Mouse (Mus musculus) inflammation-experienced regulatory T-cells (primary cell): ENCODE measurements around the gene Atp5l. TPM values are rescaled to one million over a fixed set of nuclear protein-coding genes. Genes with fewer than 3 reads are reported as not detected.

ENCODE experiments used
- polyA plus RNA-seq, 2 experiments: library from polyadenylated mRNA; unstranded; fragments of 100-300 nt; shearing (Covaris generic); gene quantifications; one replicate each; pipeline ENCODE4 v1.2.1; 2017

Atp5l gene
- polyA plus RNA-seq: 100 to 1,000 TPM; 295 to 303 TPM

DNA sequence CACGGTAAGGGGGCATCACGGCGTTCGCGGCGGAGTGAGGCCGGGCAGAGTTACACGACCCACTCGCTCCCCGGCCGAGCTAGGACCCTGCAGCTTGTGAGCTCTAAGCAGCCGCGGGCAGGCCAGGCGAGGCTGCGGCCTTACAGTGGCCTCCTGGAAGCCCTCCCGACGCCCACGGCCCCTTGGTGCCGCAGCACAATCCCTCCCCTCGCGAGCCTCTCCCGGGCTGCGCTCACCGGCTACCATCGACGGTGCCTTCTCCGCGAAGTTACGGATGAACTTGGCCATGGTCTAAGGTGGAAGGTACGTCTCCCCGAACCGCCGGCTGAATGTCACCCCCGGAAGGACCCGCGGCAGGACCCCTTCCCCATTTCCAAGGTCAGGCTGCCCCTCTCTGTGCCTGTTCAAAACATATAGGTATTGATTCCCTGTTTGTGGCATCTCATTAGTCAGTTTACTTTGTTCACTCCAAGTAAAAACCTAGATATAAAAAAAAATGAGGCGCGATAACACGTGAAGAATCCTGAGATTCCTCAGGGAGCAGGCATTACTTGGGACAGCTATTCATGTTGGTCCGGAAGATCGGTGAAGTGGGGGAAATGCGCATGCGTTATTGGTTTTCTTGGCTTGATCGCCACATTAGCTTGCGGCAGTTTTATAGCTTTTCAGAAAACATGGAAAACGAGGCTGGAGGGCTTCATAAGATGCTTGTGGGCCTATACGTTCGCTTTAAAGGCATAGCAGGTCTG lies at the start of gene Atp5l:
Gene Atp5l, minus strand, starts transcription at position 369 of the 749 bp plus-strand sequence.

DNA sequence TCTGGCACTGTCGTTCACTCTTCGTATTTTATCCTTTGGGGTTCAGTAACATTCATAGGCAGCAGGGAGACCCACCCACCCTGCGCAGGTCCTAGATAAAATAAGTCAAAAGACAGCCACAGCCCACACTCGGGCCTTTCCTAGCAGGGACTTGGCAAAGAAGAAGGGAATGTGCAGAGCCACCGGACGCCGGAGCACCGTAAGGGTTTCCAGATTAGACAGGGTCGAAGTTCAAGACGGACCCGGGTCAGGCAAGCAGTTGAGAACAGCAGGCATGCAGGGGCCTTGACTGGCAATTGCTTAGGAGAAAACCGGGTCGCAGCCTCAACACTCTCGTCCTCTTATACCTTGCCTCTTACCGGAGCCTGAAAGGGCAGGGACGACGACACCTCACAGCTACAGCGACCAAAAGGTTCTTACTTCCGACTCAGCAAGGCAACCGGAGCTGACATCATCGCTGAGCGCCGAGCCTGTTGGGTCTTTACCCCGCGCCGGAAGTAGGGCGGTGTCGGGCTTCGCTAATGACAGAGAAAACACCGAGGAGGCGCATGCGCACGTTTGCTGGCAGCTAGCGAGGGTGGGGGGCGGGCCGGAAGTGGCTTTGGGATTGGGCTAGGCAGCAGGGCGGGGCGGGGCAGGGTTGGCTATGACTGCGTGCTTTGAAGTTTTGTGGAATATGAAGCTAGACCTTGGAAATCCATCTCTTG lies 44.7 kb upstream of the Atp5l start, which contains the start of gene Ube4a:
Gene Ube4a, minus strand, starts transcription at position 475 of the 707 bp plus-strand sequence.

DNA sequence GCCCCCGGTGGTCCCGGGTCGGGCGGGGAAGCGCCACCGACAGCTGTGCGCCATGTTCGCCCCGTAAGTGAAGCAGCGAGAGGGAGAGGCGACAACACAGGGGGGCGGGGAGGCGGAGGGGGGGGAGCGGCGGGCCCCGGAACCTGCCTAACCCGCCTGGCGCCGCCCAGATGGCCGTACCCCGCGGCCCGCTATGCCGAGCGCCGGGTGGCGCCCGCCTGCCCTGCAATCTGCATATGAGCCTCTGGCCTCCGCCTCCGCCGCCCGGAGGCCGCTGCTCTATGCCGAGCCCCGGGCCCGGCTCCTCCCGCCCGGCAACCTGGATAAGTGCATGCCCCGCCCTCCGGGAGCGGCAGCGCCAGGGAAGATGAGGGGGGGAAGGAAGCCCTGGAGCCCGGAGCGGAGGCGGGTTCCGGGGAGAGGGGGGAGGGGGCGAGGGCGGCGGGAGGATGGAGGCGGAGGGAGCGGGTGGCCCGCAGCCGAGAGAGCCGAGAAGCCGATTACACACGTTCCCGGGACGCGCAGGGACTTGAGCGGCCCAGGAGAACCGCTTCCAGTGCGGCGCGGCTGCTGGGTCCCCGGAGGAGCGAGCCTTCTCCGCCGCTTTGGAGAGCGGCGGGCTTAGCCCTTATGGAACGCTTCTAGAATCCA lies 39.2 kb downstream of the Atp5l start, which contains the start of gene Kmt2a:
Gene Kmt2a, minus strand, starts transcription at position 76 of the 651 bp plus-strand sequence.

Other genes with a start within 250 kb of the Atp5l start
- gene Treh, start 247.5 kb downstream of the Atp5l start, polyA plus RNA-seq: under 1 TPM; 0.31 to 0.53 TPM
- 1 to 10 TPM; 1.1 to 5.8 TPM for gene Phldb1, start 185.5 kb downstream of the Atp5l start, polyA plus RNA-seq
- gene Arcn1, start 152.9 kb downstream of the Atp5l start, polyA plus RNA-seq: 100 to 1,000 TPM; 131 to 156 TPM
- gene Ift46, start 152.8 kb downstream of the Atp5l start, polyA plus RNA-seq: 10 to 100 TPM; 34.2 to 47.8 TPM
- 1 to 10 TPM in 1 of 2 experiments, under 1 TPM in 1; 0.19 to 2.1 TPM for gene Tmem25, start 121.4 kb downstream of the Atp5l start, polyA plus RNA-seq
- not detected for gene Ttc36, start 117.7 kb downstream of the Atp5l start, polyA plus RNA-seq
- 10 to 100 TPM; 62.9 to 84.1 TPM for gene Kmt2a, start 39.4 kb downstream of the Atp5l start, polyA plus RNA-seq
- 10 to 100 TPM; 45.1 to 47.9 TPM for gene Ube4a, start 44.9 kb upstream of the Atp5l start, polyA plus RNA-seq
- 1,000 to 10,000 TPM; 1,426 to 1,451 TPM for gene Cd3g, start 59.7 kb upstream of the Atp5l start, polyA plus RNA-seq
- 100 to 1,000 TPM; 756 to 785 TPM for gene Cd3d, start 61.0 kb upstream of the Atp5l start, polyA plus RNA-seq
- 1,000 to 10,000 TPM; 1,280 to 1,314 TPM for gene Cd3e, start 88.9 kb upstream of the Atp5l start, polyA plus RNA-seq
- gene Mpzl2, start 119.1 kb upstream of the Atp5l start, polyA plus RNA-seq: under 1 TPM; 0.13 to 0.28 TPM
- 10 to 100 TPM in 1 of 2 experiments, 1 to 10 TPM in 1; 9.4 to 14.4 TPM for gene Mpzl3, start 134.4 kb upstream of the Atp5l start, polyA plus RNA-seq
- 1 to 10 TPM; 5.0 to 8.7 TPM for gene Jaml, start 158.4 kb upstream of the Atp5l start, polyA plus RNA-seq
- under 1 TPM; 0.14 to 0.39 TPM for gene Scn2b, start 197.0 kb upstream of the Atp5l start, polyA plus RNA-seq
- gene Scn4b, start 217.7 kb upstream of the Atp5l start, polyA plus RNA-seq: 1 to 10 TPM in 1 of 2 experiments, under 1 TPM in 1; 0.25 to 1.1 TPM